Mouse (Mus musculus) heart, embryonic 10.5 days (tissue): Measurements from ENCODE around the gene Rnf181. TPM values are rescaled to one million over a fixed set of nuclear protein-coding genes. Genes with fewer than 3 reads are reported as not detected.

Experiments used
- DNase-seq: peaks from one replicate; pipeline ENCODE4 v3.0.0-alpha.2; 2017; ENCODE audit warnings: low spot score
- H3K27ac ChIP-seq: fragments of 300-500 bp; sonication (generic); 2 replicates; pipeline ENCODE4 v1.5.1; 2016; ENCODE audit warnings: mild to moderate bottlenecking
- H3K27me3 ChIP-seq: fragments of 300-500 bp; sonication (generic); 2 replicates; pipeline ENCODE4 v1.6.1; 2016; ENCODE audit warnings: mild to moderate bottlenecking; ENCODE audit not compliant: poor library complexity, insufficient read depth, severe bottlenecking
- H3K36me3 ChIP-seq: fragments of 300-500 bp; sonication (generic); 2 replicates; pipeline ENCODE4 v1.6.1; 2016; ENCODE audit warnings: mild to moderate bottlenecking, moderate library complexity
- H3K4me1 ChIP-seq: fragments of 300-500 bp; sonication (generic); 2 replicates; pipeline ENCODE4 v1.6.1; 2016; ENCODE audit warnings: mild to moderate bottlenecking
- H3K4me3 ChIP-seq: fragments of 300-500 bp; sonication (generic); 2 replicates; pipeline ENCODE4 v1.5.1; 2016; ENCODE audit warnings: mild to moderate bottlenecking, moderate library complexity
- H3K9me3 ChIP-seq: fragments of 300-500 bp; sonication (generic); 2 replicates; pipeline ENCODE4 v1.6.1; 2016; ENCODE audit warnings: mild to moderate bottlenecking, moderate library complexity
- WGBS: fragments of 180-500 bp; shearing (Covaris S2); methylation state at CpG from one replicate; pipeline ENCODE4 v1.1.7; 2016; 5-methylcytosine and 5-hydroxymethylcytosine counted together
- polyA plus RNA-seq: library from polyadenylated mRNA; unstranded; fragments of >200 nt; fragmentation: Nextera tagmentation; extraction: Ambion mirVana; gene quantifications from 2 replicates; pipeline ENCODE4 v1.2.1, GENCODE M21; 2016

Rnf181 gene
- polyA plus RNA-seq, 1 experiment from 2014 or later: 127 TPM

DNA sequence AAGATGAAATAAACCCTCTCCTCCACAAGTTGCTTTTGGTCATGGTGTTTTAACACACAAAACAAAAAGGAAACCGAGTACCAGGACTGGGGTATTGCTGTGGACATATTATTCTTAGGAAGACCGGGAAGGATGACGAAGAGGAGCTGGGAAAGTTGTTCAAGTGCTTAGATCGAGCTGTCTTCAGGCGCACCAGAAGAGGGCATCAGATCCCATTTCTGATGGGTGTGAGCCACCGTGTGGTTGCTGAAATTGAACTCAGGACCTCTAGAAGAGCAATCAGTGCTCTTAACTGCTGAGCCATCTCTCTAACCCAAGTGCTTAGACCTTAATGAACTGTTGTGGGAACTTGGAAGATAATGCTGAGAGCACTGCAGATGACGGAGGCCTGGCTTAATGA lies 2.7 kb downstream of the Rnf181 start:
- Histone ChIP-seq H3K4me1 (peaks cover 24% of the 10 kb centered on the region), H3K27ac (no peak overlapping the region), H3K4me3 (no peak overlapping the region), H3K9me3 (no peaks in the 10 kb centered on the region), H3K27me3 (no peaks in the 10 kb centered on the region), H3K36me3 (peaks cover 24% of the 10 kb centered on the region)
- no peak for DNase-seq
- WGBS: 42% methylated on average over 7 of the region's 7 CpGs

DNA sequence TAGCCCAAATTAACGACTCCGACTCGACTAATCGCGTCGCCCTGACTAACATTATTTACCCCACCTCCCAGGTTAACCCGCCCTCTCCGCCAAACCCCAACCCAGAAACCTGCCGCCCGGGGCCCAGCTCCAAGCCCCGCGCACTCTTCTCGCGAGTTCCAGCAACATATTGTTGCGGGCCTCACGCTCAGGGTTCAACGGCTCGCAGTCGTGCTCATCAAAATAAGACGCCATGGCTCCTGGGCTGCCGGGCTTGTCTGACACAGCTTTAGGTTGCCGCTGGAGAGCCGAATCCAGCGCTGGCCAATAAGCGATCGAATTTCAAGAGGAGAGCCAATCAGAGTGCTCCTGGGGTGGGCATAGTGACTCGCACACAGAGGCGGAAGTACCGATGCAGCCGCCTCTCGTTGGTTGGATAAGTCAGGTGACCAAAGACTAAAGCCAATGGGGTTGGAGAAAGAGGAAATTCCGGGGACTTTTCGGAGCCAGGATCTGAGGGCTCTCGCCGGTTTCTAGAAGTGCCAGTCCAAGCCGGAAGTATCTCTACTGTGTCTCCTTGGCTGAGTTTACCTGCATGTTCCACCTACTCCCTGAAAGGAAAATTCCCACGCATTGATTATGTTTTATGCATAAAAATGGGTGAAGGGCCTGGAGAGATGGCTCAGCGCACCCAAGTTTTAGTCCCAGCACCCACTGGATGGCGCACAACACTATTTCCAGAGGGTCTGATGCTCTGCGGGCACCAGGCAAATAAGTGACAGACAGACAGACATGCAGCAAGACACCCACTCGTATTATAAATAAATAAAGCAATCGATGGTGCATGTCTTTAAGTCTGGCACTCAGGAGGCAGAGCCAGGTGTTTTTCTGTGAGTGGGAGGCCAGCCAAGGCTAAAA lies 4.4 kb downstream of the Rnf181 start:
- DNase-seq: peak; percentile 99
- Histone ChIP-seq H3K4me3 (peak overlapping the region; percentile 88), H3K27me3 (no peaks in the 10 kb centered on the region), H3K4me1 (peaks cover 34% of the 10 kb centered on the region), H3K27ac (peak overlapping the region; percentile 89), H3K36me3 (peaks cover 36% of the 10 kb centered on the region), H3K9me3 (no peaks in the 10 kb centered on the region)
- WGBS: under 1% methylated on average over 42 of the region's 42 CpGs

DNA sequence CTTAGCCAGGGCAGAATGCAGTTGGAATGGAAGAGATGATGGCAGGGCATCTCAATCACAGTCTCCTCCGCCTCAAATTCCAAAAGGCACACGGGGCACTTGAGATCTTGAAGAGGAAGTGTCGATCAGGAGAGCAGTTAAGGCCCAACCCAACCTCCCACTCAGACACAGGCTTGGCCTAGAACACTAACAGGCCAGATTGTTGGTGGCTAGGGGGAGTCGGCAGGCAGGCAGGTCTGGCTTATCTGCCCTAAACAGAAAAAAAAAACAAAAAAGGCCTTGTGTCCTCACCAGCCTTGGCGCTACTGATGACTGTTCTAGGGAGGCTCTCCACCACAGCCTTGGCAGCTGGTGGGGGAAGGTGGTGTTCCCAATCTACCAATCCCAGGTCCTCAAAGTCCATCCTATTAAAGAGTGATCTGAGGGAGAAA lies 5.6 kb downstream of the Rnf181 start:
- Histone ChIP-seq H3K4me3 (peak overlapping the region; percentile 88), H3K27me3 (no peaks in the 10 kb centered on the region), H3K27ac (peak overlapping the region; percentile 89), H3K36me3 (peaks cover 40% of the 10 kb centered on the region), H3K9me3 (no peaks in the 10 kb centered on the region), H3K4me1 (peaks cover 44% of the 10 kb centered on the region)
- peak; percentile 75 for DNase-seq
- WGBS: 24% methylated on average over 5 of the region's 5 CpGs

DNA sequence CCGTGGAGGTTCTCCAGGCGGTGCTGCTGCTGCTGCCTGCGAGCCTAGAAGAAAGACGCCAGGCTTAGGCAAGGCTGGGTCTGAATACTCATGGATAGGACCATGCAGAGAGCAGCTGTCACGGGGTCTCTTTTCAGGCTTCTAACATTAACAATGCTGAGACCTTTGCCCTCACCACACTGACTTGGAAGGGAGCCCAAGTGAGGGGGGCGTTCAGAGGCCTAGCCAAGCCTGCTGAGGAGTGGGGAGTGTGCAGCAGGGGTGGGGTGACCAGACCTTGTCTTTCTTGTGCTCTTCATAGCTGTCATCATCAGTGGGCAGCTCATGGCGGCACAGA lies 6.2 kb downstream of the Rnf181 start:
- no peak for DNase-seq
- Histone ChIP-seq H3K4me1 (peaks cover 50% of the 10 kb centered on the region), H3K27ac (0 out of 2 replicates have a peak overlapping the region, but pooled peaks have one; percentile 22), H3K4me3 (no peak overlapping the region), H3K27me3 (no peaks in the 10 kb centered on the region), H3K9me3 (no peaks in the 10 kb centered on the region), H3K36me3 (peaks cover 40% of the 10 kb centered on the region)
- 80% methylated on average over 7 of the region's 7 CpGs for WGBS

DNA sequence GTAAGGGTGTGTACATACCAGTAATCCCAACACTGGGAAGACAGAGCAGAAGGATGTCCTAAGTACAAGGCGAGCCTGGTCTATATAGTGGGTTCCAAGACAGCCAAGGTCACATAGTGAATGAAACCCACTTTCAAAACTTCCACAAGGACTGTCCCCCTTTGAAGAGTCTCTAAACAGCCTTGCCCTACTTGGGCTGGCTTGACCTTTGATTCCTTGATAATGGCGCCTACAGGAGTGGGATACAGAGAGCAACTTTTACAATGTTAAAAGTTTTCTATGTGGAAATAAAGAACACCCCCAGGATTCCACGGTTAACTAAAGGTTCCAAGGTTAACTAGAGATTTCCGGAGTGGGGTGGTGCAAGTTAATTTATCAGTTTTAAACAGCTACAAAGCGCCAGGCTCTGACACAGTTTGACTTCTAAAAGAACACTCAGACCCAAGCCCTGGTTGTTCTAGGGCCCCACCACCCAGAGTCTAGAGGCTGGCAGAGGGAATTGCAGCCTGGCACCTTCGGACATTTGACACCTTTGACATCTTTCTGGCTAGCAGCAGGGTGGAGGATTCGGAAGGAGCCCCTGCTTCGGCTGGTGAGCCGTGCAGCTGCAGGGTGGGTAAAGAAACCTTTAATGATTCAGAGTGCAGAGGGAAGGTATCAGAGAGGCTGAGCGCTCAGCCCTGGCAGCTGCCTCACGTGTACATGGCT lies 6.7 kb downstream of the Rnf181 start:
- H3K9me3 ChIP-seq: no peaks in the 10 kb centered on the region
- peaks cover 40% of the 10 kb centered on the region for H3K36me3 ChIP-seq
- 0 out of 2 replicates have a peak overlapping the region, but pooled peaks have one; percentile 22 for H3K27ac ChIP-seq
- H3K4me1 ChIP-seq: peaks cover 54% of the 10 kb centered on the region
- 84% methylated on average over 11 of the region's 11 CpGs for WGBS
- H3K4me3 ChIP-seq: no peak overlapping the region
- DNase-seq: no peak
- no peaks in the 10 kb centered on the region for H3K27me3 ChIP-seq

DNA sequence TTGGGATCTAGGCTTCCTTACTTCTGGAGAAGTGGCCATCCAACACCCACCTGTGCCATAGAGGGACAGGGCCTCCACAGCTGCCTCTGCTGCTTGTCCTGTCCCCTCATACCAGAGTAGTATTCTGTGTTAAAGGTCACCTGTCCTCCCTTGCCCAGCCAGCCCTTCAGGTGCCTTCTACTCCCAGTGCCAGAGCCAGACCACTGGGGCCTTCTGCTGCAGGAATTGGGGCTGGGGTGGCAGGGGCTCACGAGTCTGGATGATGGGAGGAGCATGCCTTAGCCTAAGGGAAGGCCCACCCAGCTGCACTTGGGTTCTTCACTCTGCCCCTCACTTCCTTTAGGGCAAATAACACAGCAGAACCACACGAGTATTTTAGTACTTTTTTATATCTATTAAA lies 7.4 kb downstream of the Rnf181 start:
- no peak for DNase-seq
- WGBS: 75% methylated on average over 2 of the region's 2 CpGs
- Histone ChIP-seq H3K4me1 (peaks cover 59% of the 10 kb centered on the region), H3K4me3 (no peak overlapping the region), H3K36me3 (peaks cover 40% of the 10 kb centered on the region), H3K9me3 (no peaks in the 10 kb centered on the region), H3K27me3 (no peaks in the 10 kb centered on the region), H3K27ac (no peak overlapping the region)

DNA sequence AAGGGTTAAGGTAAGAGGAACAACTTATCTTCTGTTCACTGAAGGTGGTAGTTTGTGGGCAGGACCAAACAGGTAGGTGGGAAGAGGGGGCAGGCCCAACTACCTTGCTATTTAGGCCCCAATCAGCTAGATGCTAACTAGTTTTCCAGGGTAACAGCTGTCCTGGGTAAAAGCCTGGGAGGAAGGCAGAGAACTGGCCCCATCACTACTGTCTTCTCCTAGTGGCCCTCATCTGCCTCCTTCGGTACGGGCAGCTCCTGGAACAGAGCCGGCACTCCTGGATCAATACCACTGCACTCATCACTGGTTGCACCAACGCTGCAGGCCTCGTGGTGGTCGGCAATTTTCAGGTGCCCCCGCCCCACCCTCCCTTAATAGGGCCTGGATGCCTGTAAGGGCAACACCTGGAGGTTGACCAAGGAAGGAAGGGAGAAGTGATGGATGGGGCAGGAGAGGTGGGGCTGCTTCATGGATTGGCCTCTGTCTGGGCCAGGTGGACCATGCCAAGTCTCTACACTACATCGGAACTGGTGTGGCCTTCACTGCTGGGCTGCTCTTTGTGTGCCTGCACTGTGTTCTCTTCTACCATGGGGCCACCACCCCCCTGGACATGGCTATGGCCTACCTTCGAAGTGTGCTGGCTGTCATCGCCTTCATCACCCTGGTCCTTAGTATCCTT lies 8.5 kb downstream of the Rnf181 start:
- Histone ChIP-seq H3K27ac (no peak overlapping the region), H3K9me3 (no peaks in the 10 kb centered on the region), H3K36me3 (peaks cover 40% of the 10 kb centered on the region), H3K4me1 (peaks cover 59% of the 10 kb centered on the region), H3K27me3 (no peaks in the 10 kb centered on the region), H3K4me3 (no peak overlapping the region; the same call in 1 of the 2 replicates)
- 86% methylated on average over 10 of the region's 10 CpGs for WGBS
- peak; percentile 74 for DNase-seq

DNA sequence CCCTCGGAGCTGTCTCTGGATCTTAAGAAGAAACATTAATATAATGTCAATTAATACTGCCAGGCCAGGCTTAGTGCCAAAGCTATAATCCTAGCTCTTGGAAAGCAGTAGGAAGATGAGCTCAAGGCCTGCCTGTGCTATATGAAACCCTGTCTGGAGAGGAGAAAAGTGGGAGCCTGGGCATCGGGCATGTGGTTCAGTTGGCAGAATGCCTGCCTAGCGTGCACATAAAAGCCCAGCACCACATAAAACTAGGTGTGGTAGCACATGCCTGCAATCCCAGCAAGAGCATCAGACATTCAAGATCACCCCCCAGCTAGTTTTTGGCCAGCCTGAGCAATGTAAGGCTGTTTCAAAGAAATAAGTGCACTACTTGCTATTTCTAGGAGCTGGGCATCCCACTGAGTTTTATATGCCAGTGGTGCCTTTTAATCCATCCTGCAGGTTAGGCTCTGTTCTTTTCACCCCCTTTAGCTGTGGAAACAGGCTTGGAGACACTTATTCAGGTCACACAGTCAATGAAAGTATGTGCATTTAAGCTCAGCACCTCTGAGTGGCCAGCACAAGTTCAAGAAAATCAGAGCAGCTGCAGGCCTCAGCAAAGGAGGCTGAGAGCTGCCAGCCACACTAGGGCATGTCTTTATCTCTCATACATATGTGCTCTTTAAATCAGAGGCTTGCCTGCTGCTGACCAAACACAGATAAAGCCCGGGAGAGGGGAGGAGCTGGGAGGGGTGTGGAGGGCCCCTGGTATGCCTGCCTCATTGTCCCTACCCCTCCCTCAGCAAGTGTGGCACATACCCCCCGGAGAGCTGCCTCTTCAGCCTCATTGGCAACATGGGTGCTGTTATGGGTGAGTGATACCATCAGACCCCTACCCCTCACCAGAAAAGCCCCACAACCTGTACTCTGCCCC lies 9.3 kb downstream of the Rnf181 start:
- no peaks in the 10 kb centered on the region for H3K9me3 ChIP-seq
- no peak overlapping the region for H3K4me3 ChIP-seq
- no peaks in the 10 kb centered on the region for H3K27me3 ChIP-seq
- WGBS: 61% methylated on average over 5 of the region's 5 CpGs
- no peak overlapping the region for H3K27ac ChIP-seq
- DNase-seq: peak; percentile 86
- peaks cover 53% of the 10 kb centered on the region for H3K4me1 ChIP-seq
- H3K36me3 ChIP-seq: peaks cover 40% of the 10 kb centered on the region

DNA sequence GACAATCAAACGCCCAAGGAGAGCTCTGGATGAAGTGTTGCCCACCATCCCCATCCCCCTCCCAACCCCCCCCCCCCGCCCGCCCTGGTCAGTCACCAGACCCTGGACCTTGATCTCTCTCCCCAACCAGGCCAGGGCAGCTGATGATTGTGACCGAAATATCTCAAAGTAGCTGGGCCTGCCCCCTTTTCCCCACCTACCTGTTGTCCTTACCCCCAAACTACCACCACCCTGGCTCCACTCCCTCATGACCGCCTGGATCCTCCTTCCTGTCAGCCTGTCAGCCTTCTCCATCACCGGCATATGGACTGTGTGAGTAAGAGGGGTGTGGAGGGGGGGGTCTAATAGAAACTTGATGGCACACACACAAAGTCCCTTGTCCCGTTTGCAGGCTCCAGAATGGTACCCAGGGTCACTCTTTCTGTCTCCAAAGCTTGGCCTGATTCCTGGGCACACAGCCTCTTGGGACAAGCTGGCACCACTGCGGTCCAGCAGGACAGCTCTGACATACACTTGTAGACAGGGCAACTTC lies 10.7 kb downstream of the Rnf181 start:
- peaks cover 40% of the 10 kb centered on the region for H3K36me3 ChIP-seq
- no peaks in the 10 kb centered on the region for H3K27me3 ChIP-seq
- H3K27ac ChIP-seq: peak overlapping the region; percentile 86; the same call in 1 of the 2 replicates
- no peak for DNase-seq
- H3K4me3 ChIP-seq: peak overlapping the region; percentile 74
- H3K4me1 ChIP-seq: peaks cover 52% of the 10 kb centered on the region
- 32% methylated on average over 8 of the region's 8 CpGs for WGBS
- H3K9me3 ChIP-seq: no peaks in the 10 kb centered on the region

DNA sequence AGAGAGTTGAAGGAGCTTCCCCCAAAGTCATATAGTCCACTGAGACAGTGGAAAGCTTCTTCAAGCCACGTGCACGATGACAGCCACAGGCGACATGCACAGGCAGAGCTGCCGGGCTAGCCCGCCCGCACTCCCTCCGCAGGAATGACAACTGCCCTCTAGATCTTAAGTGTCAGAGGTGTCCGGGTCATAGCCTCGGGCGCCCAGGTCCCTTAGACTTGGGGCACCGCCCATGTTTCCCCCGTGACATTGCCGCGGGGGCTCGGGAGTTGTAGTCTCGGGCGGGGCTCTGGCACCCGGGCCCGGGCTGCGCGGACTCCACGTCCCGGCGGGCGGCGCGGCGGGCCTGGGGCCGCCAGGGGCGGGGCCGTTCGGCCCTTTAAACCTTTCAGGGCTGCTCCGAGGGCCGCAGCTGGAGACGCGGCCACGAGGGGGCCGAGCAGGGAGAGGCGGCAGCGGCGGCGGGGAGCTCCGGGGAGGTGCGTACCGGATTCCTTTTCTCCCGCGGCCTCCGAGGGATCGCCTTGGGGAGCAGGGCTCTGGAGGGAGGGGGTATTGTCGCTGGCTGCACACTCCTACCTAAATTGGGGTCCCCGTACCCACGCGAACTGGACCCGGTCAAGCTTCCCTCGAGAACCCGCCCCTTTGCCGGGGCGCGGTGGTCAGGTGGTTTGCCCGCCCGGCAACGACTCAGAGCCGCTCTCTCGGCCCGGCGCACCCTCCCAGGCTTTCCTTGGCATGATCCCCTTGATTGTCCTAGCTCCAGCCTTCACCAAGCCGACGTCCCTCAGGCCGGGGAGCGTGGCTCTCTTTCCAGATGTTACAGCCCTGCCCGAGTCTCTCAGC lies 11.5 kb downstream of the Rnf181 start, which contains the start of gene Tmem150a:
Tmem150a (plus strand) TSS at position 382 of the 846 bp plus-strand sequence.
- peaks cover 40% of the 10 kb centered on the region for H3K36me3 ChIP-seq
- peak within 1 kb of the TSS; percentile 74 for H3K4me3 ChIP-seq
- H3K27ac ChIP-seq: peak within 1 kb of the TSS; percentile 86
- WGBS: under 1% methylated on average over 70 of the region's 71 CpGs
- no peaks in the 10 kb centered on the region for H3K9me3 ChIP-seq
- peaks cover 48% of the 10 kb centered on the region for H3K4me1 ChIP-seq
- DNase-seq: peak; percentile 94
- H3K27me3 ChIP-seq: no peaks in the 10 kb centered on the region

DNA sequence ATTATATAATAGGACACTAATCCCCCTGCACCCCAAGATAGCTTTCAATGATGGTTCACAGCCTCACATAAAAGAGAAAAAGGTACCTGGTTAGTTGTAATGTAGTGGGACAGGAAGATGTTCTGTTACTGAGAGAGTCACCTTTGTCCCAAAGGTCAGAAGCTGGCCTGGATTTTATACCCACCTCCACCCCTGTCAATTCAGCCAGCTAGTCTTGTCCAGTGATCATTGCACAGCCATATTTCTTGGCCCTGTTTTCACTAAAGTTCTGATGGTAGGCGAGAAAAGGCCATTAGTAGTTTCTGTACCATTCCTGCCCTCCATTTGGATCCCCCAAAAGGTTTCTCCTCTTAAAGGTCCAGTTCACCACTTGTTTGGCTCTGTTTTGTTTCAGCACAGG lies 12.7 kb downstream of the Rnf181 start:
- Histone ChIP-seq H3K4me3 (no peak overlapping the region), H3K9me3 (no peaks in the 10 kb centered on the region), H3K27me3 (no peaks in the 10 kb centered on the region), H3K4me1 (peaks cover 48% of the 10 kb centered on the region), H3K36me3 (peaks cover 40% of the 10 kb centered on the region), H3K27ac (no peak overlapping the region)
- 70% methylated on average over 1 of the region's 1 CpGs for WGBS
- no peak for DNase-seq
